Mouse (Mus musculus): Measurements from ENCODE around the gene Pou4f2. TPM values are rescaled to one million over a fixed set of nuclear protein-coding genes. Genes with fewer than 3 reads are reported as not detected.

Gene Pou4f2
- polyA plus RNA-seq, 2 experiments, result not detected

- Histone ChIP-seq H3K36me3 (replicated peaks; ENCODE audit: control insufficient read depth, insufficient read depth, low read depth) (no peaks in the 10 kb centered on the region), H3K27me3 (ENCODE audit: control insufficient read depth, insufficient read depth, low read length) (peaks cover 13% of the 10 kb centered on the region), H3K9ac (replicated peaks) (no peak overlapping the region), H3K9me3 (ENCODE audit: control insufficient read depth, low read length) (no peaks in the 10 kb centered on the region), H3K27ac (no peak overlapping the region), H3K4me1 (replicated peaks; ENCODE audit: control insufficient read depth in 2 of 2, insufficient read depth in 2 of 2, low read length in 1 of 2) (no peaks in the 10 kb centered on the region), H3K4me3 (ENCODE audit: insufficient read depth in 1 of 2, low read depth in 2 of 2, low read length in 2 of 2) (no peak overlapping the region), H3K4me2 (ENCODE audit: low read depth) (no peak overlapping the region)
- ATAC-seq (ENCODE audit: insufficient read depth) (no peak), DNase-seq (ENCODE audit: low read depth in 3 of 3, low spot score in 3 of 3) (no peak)
- 69% methylated on average over 1 of the region's 1 CpGs for WGBS (ENCODE audit: insufficient replicate concordance)
- TF ChIP-seq EP300 (IDR thresholded peaks at IDR 0.05; ENCODE audit: low read depth) (no peak), CTCF (IDR thresholded peaks at IDR 0.05; ENCODE audit: low read depth) (no peak)
These were observed 6.3 kb upstream of the Pou4f2 start for GRCm38 (mm10) chr8:78442781-78443180.

DNA sequence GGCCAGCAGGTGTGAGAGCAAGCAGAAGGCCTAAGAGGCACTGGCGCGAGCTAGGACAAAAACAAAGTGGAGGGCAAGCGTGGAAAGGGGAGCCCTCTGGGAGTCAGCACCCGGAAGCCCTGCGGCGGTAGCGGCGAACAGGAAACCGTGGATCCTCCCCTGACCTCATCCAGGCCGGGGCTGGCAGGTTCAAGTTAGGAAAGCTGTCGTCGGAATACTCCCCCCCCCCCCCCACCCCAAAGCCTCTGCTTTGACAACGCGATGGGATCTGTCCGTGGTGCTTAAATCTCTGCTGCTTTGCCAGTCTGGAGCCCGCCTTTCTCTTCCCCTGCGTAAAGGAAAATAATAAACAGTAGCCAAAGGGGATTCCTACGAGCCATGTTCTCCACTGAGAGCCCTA lies 1.7 kb upstream of the Pou4f2 start:
- no peak for DNase-seq (ENCODE audit: low read depth in 3 of 3, low spot score in 3 of 3)
- H3K27ac ChIP-seq, result no peak overlapping the region
- no peak for ATAC-seq (ENCODE audit: insufficient read depth)
- no peaks in the 10 kb centered on the region for H3K4me1 ChIP-seq (replicated peaks; ENCODE audit: control insufficient read depth in 2 of 2, insufficient read depth in 2 of 2, low read length in 1 of 2)
- no peak overlapping the region for H3K4me2 ChIP-seq (ENCODE audit: low read depth)
- peaks cover 60% of the 10 kb centered on the region for H3K27me3 ChIP-seq (ENCODE audit: control insufficient read depth, insufficient read depth, low read length)
- no peaks in the 10 kb centered on the region for H3K9me3 ChIP-seq (ENCODE audit: control insufficient read depth, low read length)
- H3K36me3 ChIP-seq (replicated peaks; ENCODE audit: control insufficient read depth, insufficient read depth, low read depth), result no peaks in the 10 kb centered on the region
- no peak overlapping the region for H3K4me3 ChIP-seq (ENCODE audit: insufficient read depth in 1 of 2, low read depth in 2 of 2, low read length in 2 of 2)
- H3K9ac ChIP-seq (replicated peaks), result no peak overlapping the region
- TF ChIP-seq CTCF (IDR thresholded peaks at IDR 0.05; ENCODE audit: low read depth) (no peak), EP300 (IDR thresholded peaks at IDR 0.05; ENCODE audit: low read depth) (no peak)
- 4% methylated on average over 18 of the region's 18 CpGs for WGBS (ENCODE audit: insufficient replicate concordance)

DNA sequence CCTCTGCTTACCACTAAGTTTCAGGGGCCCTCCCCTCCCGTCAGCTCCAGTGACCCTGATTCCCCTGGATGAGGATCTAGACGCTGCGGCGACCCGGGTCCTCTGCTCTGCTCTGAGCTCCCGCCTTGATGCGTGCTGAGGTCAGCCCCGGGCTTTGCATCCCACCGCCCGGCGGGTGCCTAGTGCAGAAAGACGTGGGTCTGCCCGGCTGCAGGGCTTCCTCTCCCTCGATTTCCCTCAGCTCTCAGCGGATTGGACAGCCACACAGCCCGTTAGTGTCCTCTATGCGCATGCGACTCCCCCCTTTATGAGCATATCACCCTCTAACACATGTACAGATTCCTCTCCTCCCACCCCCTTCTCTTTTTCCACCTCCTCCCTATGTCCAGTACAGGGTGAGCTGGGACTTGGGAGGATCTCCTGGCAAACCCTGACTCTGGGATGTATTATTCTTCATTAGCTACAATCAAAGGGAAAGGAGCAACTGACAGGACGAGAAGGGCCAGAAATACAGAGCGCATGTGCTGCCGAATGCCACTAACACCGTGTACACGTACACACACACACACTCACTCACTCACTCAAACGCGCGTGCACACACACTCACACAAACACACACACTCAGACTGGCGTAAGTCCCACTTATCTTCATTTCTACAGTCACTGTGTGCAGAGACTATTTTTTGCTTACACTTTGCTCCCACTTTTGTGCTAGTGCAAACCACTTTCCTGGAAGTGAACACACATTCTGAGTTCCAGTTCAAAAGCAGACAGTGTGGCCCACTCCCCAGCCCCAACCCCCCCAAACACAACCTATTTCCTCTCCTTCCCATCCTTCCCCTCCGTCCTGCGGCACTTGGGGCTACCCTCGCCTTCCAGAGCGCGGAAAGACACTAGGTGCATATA lies 948 bp upstream of the Pou4f2 start:
- Histone ChIP-seq H3K4me3 (ENCODE audit: insufficient read depth in 1 of 2, low read depth in 2 of 2, low read length in 2 of 2) (no peak overlapping the region), H3K4me2 (ENCODE audit: low read depth) (no peak overlapping the region), H3K36me3 (replicated peaks; ENCODE audit: control insufficient read depth, insufficient read depth, low read depth) (no peaks in the 10 kb centered on the region), H3K9ac (replicated peaks) (no peak overlapping the region), H3K4me1 (replicated peaks; ENCODE audit: control insufficient read depth in 2 of 2, insufficient read depth in 2 of 2, low read length in 1 of 2) (no peaks in the 10 kb centered on the region), H3K27me3 (ENCODE audit: control insufficient read depth, insufficient read depth, low read length) (peaks cover 64% of the 10 kb centered on the region), H3K9me3 (ENCODE audit: control insufficient read depth, low read length) (no peaks in the 10 kb centered on the region), H3K27ac (no peak overlapping the region)
- 5% methylated on average over 32 of the region's 32 CpGs for WGBS (ENCODE audit: insufficient replicate concordance)
- no peak for TF ChIP-seq EP300 (IDR thresholded peaks at IDR 0.05; ENCODE audit: low read depth)
- no peak for TF ChIP-seq CTCF (IDR thresholded peaks at IDR 0.05; ENCODE audit: low read depth)
- DNase-seq (ENCODE audit: low read depth in 3 of 3, low spot score in 3 of 3) (no peak), ATAC-seq (ENCODE audit: insufficient read depth) (no peak)

- DNase-seq (ENCODE audit: low read depth in 3 of 3, low spot score in 3 of 3), result no peak
- Histone ChIP-seq H3K9ac (replicated peaks) (no peak overlapping the region), H3K27ac (no peak overlapping the region), H3K4me3 (ENCODE audit: insufficient read depth in 1 of 2, low read depth in 2 of 2, low read length in 2 of 2) (no peak overlapping the region), H3K27me3 (ENCODE audit: control insufficient read depth, insufficient read depth, low read length) (peaks cover 67% of the 10 kb centered on the region), H3K36me3 (replicated peaks; ENCODE audit: control insufficient read depth, insufficient read depth, low read depth) (no peaks in the 10 kb centered on the region), H3K9me3 (ENCODE audit: control insufficient read depth, low read length) (no peaks in the 10 kb centered on the region), H3K4me1 (replicated peaks; ENCODE audit: control insufficient read depth in 2 of 2, insufficient read depth in 2 of 2, low read length in 1 of 2) (no peaks in the 10 kb centered on the region), H3K4me2 (ENCODE audit: low read depth) (no peak overlapping the region)
- ATAC-seq (ENCODE audit: insufficient read depth), result no peak
- TF ChIP-seq EP300 (IDR thresholded peaks at IDR 0.05; ENCODE audit: low read depth), result no peak
- TF ChIP-seq CTCF (IDR thresholded peaks at IDR 0.05; ENCODE audit: low read depth), result no peak
- 2% methylated on average over 23 of the region's 25 CpGs for WGBS (ENCODE audit: insufficient replicate concordance)
These were observed 216 bp upstream of the Pou4f2 start for GRCm38 (mm10) chr8:78436661-78437060.

DNA sequence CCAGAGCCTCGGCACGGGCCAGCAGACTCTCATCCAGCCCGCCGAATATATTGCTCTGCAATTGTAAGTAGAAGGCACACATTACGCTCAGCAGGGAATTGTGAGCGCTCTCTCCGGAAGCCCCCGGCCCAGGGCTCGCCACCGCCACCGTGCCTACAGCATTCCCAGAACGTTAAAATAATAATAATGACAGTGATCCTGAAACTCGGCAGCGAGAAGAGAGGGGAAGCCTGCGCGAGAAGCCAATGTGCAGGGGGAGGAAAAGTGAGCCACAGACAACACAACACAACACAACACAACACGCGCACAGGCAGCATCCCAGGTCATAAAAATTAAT lies 853 bp downstream of the Pou4f2 start:
- ATAC-seq (ENCODE audit: insufficient read depth) (no peak), DNase-seq (ENCODE audit: low read depth in 3 of 3, low spot score in 3 of 3) (no peak)
- Histone ChIP-seq H3K9me3 (ENCODE audit: control insufficient read depth, low read length) (no peaks in the 10 kb centered on the region), H3K27me3 (ENCODE audit: control insufficient read depth, insufficient read depth, low read length) (peaks cover 70% of the 10 kb centered on the region), H3K4me3 (ENCODE audit: insufficient read depth in 1 of 2, low read depth in 2 of 2, low read length in 2 of 2) (no peak overlapping the region), H3K36me3 (replicated peaks; ENCODE audit: control insufficient read depth, insufficient read depth, low read depth) (no peaks in the 10 kb centered on the region), H3K27ac (no peak overlapping the region), H3K4me1 (replicated peaks; ENCODE audit: control insufficient read depth in 2 of 2, insufficient read depth in 2 of 2, low read length in 1 of 2) (no peaks in the 10 kb centered on the region), H3K9ac (replicated peaks) (no peak overlapping the region), H3K4me2 (ENCODE audit: low read depth) (no peak overlapping the region)
- TF ChIP-seq EP300 (IDR thresholded peaks at IDR 0.05; ENCODE audit: low read depth) (no peak), CTCF (IDR thresholded peaks at IDR 0.05; ENCODE audit: low read depth) (no peak)
- 2% methylated on average over 18 of the region's 18 CpGs for WGBS (ENCODE audit: insufficient replicate concordance)

All from liver, embryonic 14.5 days (tissue).